Mouse (Mus musculus) ES-Bruce4 (cell line): ENCODE data around the gene Lkaaear1. TPM values are rescaled to one million over a fixed set of nuclear protein-coding genes. Genes with fewer than 3 reads are reported as not detected.

Experiments
- H3K27ac ChIP-seq: 2 replicates; pipeline ENCODE4 v1.5.1; 2012; ENCODE audit warnings: low read length, inconsistent platforms; ENCODE audit not compliant: insufficient read depth
- H3K27me3 ChIP-seq: 2 replicates; pipeline ENCODE4 v1.6.1; 2012; ENCODE audit warnings: mild to moderate bottlenecking, low read length, inconsistent platforms; ENCODE audit not compliant: control insufficient read depth, poor library complexity, insufficient read depth, severe bottlenecking
- H3K36me3 ChIP-seq: 2 replicates; pipeline ENCODE4 v1.6.1; 2012; ENCODE audit warnings: inconsistent platforms, mild to moderate bottlenecking, low read length, moderate library complexity; ENCODE audit not compliant: control insufficient read depth, poor library complexity, insufficient read depth, severe bottlenecking
- H3K4me1 ChIP-seq: one replicate; pipeline ENCODE4 v1.8.1; 2011; ENCODE audit warnings: low read length; ENCODE audit not compliant: control insufficient read depth, insufficient read depth
- H3K4me3 ChIP-seq: 2 replicates; pipeline ENCODE4 v1.5.1; 2011; ENCODE audit warnings: low read depth, mild to moderate bottlenecking, low read length
- H3K9ac ChIP-seq: 2 replicates; pipeline ENCODE4 v1.6.1; 2012; ENCODE audit warnings: low read depth, mild to moderate bottlenecking, inconsistent platforms; ENCODE audit not compliant: poor library complexity, severe bottlenecking
- H3K9me3 ChIP-seq: replicated peaks from 2 replicates; pipeline ENCODE4 v1.6.1; 2012; ENCODE audit warnings: mild to moderate bottlenecking, low read length, inconsistent platforms; ENCODE audit not compliant: control insufficient read depth, poor library complexity, insufficient read depth, severe bottlenecking
- CTCF ChIP-seq: IDR thresholded peaks from one replicate; pipeline ENCODE4 v1.8.1; 2011; ENCODE audit warnings: low read depth, low read length
- EP300 ChIP-seq: IDR thresholded peaks from 2 replicates; pipeline ENCODE4 v1.6.1; 2011; ENCODE audit warnings: low read depth, low read length; ENCODE audit not compliant: insufficient read depth
- POLR2A ChIP-seq: IDR thresholded peaks from one replicate; pipeline ENCODE4 v1.8.1; 2011; ENCODE audit warnings: low read length; ENCODE audit not compliant: insufficient read depth
- polyA plus RNA-seq: library from polyadenylated mRNA; stranded (reverse); fragments of >200 nt; gene quantifications from 2 replicates; pipeline ENCODE4 v1.2.4, GENCODE M21; 2011; ENCODE audit warnings: low read depth; ENCODE audit not compliant: missing spikeins, insufficient read depth, insufficient read length

The Lkaaear1 gene
- polyA plus RNA-seq, 1 experiment = not detected

- peak overlapping the region; percentile 55 for H3K4me3 ChIP-seq
- TF ChIP-seq EP300 (no peak), POLR2A (no peak), CTCF (no peak)
- peak overlapping the region; percentile 67 for H3K9ac ChIP-seq
- no peaks in the 10 kb centered on the region for H3K27me3 ChIP-seq
- H3K9me3 ChIP-seq = no peaks in the 10 kb centered on the region
- no peaks in the 10 kb centered on the region for H3K4me1 ChIP-seq
- no peak overlapping the region for H3K27ac ChIP-seq
- no peaks in the 10 kb centered on the region for H3K36me3 ChIP-seq
Observed at GRCm38 (mm10) chr2:181680716-181681117, 17.5 kb downstream of the Lkaaear1 start.

DNA sequence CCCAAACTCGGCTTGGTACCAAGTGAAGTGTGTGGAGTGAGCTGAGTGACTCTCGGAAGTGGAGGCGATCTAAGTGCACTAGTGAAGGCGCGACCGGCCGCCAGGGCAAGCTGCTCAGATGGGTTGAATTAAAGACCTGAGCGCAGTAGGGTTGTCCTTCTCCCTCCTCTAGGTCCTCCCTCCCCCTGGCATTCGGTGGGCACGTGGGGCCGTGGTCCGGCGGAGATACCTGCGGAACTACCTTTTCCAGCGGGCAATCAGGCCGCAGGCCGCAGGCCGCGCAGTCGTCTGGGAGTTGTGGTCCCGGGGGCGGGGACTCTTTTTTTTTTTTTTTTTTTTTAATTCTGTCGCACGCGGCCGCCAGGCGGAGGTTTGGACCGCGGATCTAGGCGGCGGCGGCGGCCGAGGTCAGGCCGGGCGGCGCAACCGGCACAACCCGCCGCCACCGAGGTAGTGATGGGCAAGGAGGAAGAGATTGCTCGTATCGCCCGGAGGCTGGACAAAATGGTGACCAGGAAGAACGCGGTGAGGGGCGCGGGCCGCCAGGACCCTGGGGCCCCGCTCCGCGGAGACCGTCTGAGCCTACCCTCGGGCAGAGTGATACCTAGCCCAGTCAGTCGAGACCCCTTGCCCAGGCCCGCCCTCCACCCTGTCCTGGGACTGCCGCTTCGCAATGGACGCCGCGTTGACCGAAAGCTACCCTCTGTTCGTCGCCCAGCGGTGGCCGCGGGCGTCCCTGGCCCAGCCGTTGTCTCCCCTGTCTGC is 18.1 kb downstream of the Lkaaear1 start, which contains the start of gene Tcea2:
TSS of gene Tcea2 (plus strand) at position 360 of the 765 bp plus-strand sequence.
- H3K27me3 ChIP-seq = no peaks in the 10 kb centered on the region
- H3K9me3 ChIP-seq = no peaks in the 10 kb centered on the region
- H3K4me1 ChIP-seq = no peaks in the 10 kb centered on the region
- H3K4me3 ChIP-seq = peak within 1 kb of the TSS; percentile 78
- TF ChIP-seq POLR2A = no peak
- no peak for TF ChIP-seq CTCF
- no peak for TF ChIP-seq EP300
- peak within 1 kb of the TSS; percentile 67 for H3K9ac ChIP-seq
- no peak within 1 kb of the TSS for H3K27ac ChIP-seq
- H3K36me3 ChIP-seq = no peaks in the 10 kb centered on the region

DNA sequence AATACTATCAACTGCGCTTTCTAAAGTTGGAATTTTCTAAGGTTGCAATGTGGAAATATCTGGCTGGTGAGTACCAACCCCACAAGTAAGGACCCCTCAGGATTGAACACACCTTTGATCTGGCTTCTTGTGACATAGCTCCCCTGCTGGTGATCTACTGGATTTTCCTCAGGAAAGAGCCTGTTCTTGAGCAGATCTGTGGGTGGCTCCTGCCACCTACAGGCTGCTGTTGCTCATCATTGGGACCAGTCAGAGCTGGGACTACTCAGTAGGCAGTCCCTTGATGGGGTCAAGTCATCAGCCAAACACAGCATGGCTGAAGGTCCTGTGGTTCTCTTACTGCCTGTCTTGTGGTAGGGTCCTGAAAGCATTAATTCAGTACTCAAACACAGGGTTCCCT is 19.5 kb downstream of the Lkaaear1 start:
- no peak overlapping the region for H3K4me3 ChIP-seq
- TF ChIP-seq EP300 (0 out of 2 replicates have a peak, but pooled peaks have one; percentile 42), POLR2A (no peak), CTCF (peak; percentile 99)
- H3K36me3 ChIP-seq = no peaks in the 10 kb centered on the region
- H3K27ac ChIP-seq = no peak overlapping the region
- H3K9ac ChIP-seq = no peak overlapping the region
- no peaks in the 10 kb centered on the region for H3K4me1 ChIP-seq
- no peaks in the 10 kb centered on the region for H3K9me3 ChIP-seq
- H3K27me3 ChIP-seq = no peaks in the 10 kb centered on the region

- TF ChIP-seq EP300 (no peak), CTCF (no peak), POLR2A (no peak)
- Histone ChIP-seq H3K36me3 (no peaks in the 10 kb centered on the region), H3K27me3 (no peaks in the 10 kb centered on the region), H3K27ac (no peak overlapping the region), H3K9ac (no peak overlapping the region), H3K4me3 (no peak overlapping the region), H3K9me3 (no peaks in the 10 kb centered on the region), H3K4me1 (no peaks in the 10 kb centered on the region)
Observed at GRCm38 (mm10) chr2:181677755-181678098, 20.5 kb downstream of the Lkaaear1 start.

- no peaks in the 10 kb centered on the region for H3K4me1 ChIP-seq
- no peak overlapping the region for H3K27ac ChIP-seq
- no peak overlapping the region for H3K4me3 ChIP-seq
- no peaks in the 10 kb centered on the region for H3K36me3 ChIP-seq
- H3K9me3 ChIP-seq = no peaks in the 10 kb centered on the region
- TF ChIP-seq POLR2A = no peak
- TF ChIP-seq EP300 = 0 out of 2 replicates have a peak, but pooled peaks have one; percentile 5
- no peak for TF ChIP-seq CTCF
- H3K27me3 ChIP-seq = no peaks in the 10 kb centered on the region
- H3K9ac ChIP-seq = no peak overlapping the region
Observed at GRCm38 (mm10) chr2:181677096-181677754, 21.0 kb downstream of the Lkaaear1 start.

- Histone ChIP-seq H3K27ac (no peak overlapping the region), H3K4me1 (no peaks in the 10 kb centered on the region), H3K9ac (no peak overlapping the region), H3K36me3 (no peaks in the 10 kb centered on the region), H3K9me3 (no peaks in the 10 kb centered on the region), H3K4me3 (no peak overlapping the region), H3K27me3 (no peaks in the 10 kb centered on the region)
- TF ChIP-seq POLR2A (no peak), EP300 (no peak), CTCF (no peak)
Observed at GRCm38 (mm10) chr2:181676424-181676823, 21.8 kb downstream of the Lkaaear1 start.
